Mouse (Mus musculus): ENCODE measurements around the gene Galnt12. TPM values are rescaled to one million over a fixed set of nuclear protein-coding genes. Genes with fewer than 3 reads are reported as not detected.

The Galnt12 gene
- polyA plus RNA-seq, 1 experiment, result not detected

- TF ChIP-seq MYOD1 (IDR thresholded peaks at IDR 0.05; ENCODE audit: control insufficient read depth in 1 of 3, insufficient read length in 2 of 3, low read depth in 2 of 3), result no peak
- TF ChIP-seq MAX (IDR thresholded peaks at IDR 0.05; ENCODE audit: low read depth), result no peak
- no peak for TF ChIP-seq REST (IDR thresholded peaks at IDR 0.05; ENCODE audit: insufficient read depth, insufficient read length)
- TF ChIP-seq E2F4 (IDR thresholded peaks at IDR 0.05; ENCODE audit: insufficient read depth), result no peak
- Histone ChIP-seq H3K79me2 (ENCODE audit: control insufficient read depth, insufficient read depth) (no peaks in the 10 kb centered on the region), H3K4me2 (ENCODE audit: low read depth) (no peak overlapping the region), H3K36me3 (ENCODE audit: control insufficient read depth, insufficient read depth) (no peaks in the 10 kb centered on the region), H3K4me3 (no peak overlapping the region), H3K27me3 (ENCODE audit: control insufficient read depth, insufficient read depth, insufficient read length) (no peaks in the 10 kb centered on the region), H3ac (ENCODE audit: control insufficient read depth, insufficient read length) (no peak overlapping the region)
These were observed 54.9 kb downstream of the Galnt12 start for GRCm38 (mm10) chr4:47146561-47146960.

GRCm38 (mm10) chr4:47149963-47150362 lies 58.3 kb downstream of the Galnt12 start:
- no peak overlapping the region for H3ac ChIP-seq (ENCODE audit: control insufficient read depth, insufficient read length)
- no peaks in the 10 kb centered on the region for H3K36me3 ChIP-seq (ENCODE audit: control insufficient read depth, insufficient read depth)
- no peak overlapping the region for H3K4me3 ChIP-seq
- H3K4me2 ChIP-seq (ENCODE audit: low read depth), result no peak overlapping the region
- H3K79me2 ChIP-seq (ENCODE audit: control insufficient read depth, insufficient read depth), result no peaks in the 10 kb centered on the region
- TF ChIP-seq USF1 (IDR thresholded peaks at IDR 0.05; ENCODE audit: low read depth) (no peak), MYOG (IDR thresholded peaks at IDR 0.05; ENCODE audit: control insufficient read depth in 1 of 3, insufficient read depth in 1 of 3, insufficient read length in 2 of 3, low read depth in 2 of 3) (no peak), REST (IDR thresholded peaks at IDR 0.05; ENCODE audit: insufficient read depth, insufficient read length) (no peak), CEBPB (IDR thresholded peaks at IDR 0.05; ENCODE audit: insufficient read depth, poor library complexity, severe bottlenecking) (no peak), MAX (IDR thresholded peaks at IDR 0.05; ENCODE audit: low read depth) (no peak), POLR2AphosphoS2 (IDR thresholded peaks at IDR 0.05; ENCODE audit: insufficient read length, low read depth) (no peak), SRF (IDR thresholded peaks at IDR 0.05; ENCODE audit: control insufficient read depth, insufficient read length, low read depth) (no peak), MYOD1 (IDR thresholded peaks at IDR 0.05; ENCODE audit: control insufficient read depth in 1 of 3, insufficient read length in 2 of 3, low read depth in 2 of 3) (no peak), TCF3 (IDR thresholded peaks at IDR 0.05; ENCODE audit: insufficient read length, low read depth) (no peak), E2F4 (IDR thresholded peaks at IDR 0.05; ENCODE audit: insufficient read depth) (no peak), POLR2A (IDR thresholded peaks at IDR 0.05; ENCODE audit: insufficient read length, low read depth) (no peak), TCF12 (IDR thresholded peaks at IDR 0.05; ENCODE audit: insufficient read depth, poor library complexity, severe bottlenecking) (no peak)
- no peaks in the 10 kb centered on the region for H3K27me3 ChIP-seq (ENCODE audit: control insufficient read depth, insufficient read depth, insufficient read length)

- H3K79me2 ChIP-seq (ENCODE audit: control insufficient read depth, insufficient read depth), result no peaks in the 10 kb centered on the region
- H3ac ChIP-seq (ENCODE audit: control insufficient read depth, insufficient read length), result no peak overlapping the region
- no peaks in the 10 kb centered on the region for H3K27me3 ChIP-seq (ENCODE audit: control insufficient read depth, insufficient read depth, insufficient read length)
- H3K4me2 ChIP-seq (ENCODE audit: low read depth), result peak overlapping the region; percentile 53
- no peak overlapping the region for H3K4me3 ChIP-seq
- no peaks in the 10 kb centered on the region for H3K36me3 ChIP-seq (ENCODE audit: control insufficient read depth, insufficient read depth)
- no peak for TF ChIP-seq MAX (IDR thresholded peaks at IDR 0.05; ENCODE audit: low read depth)
- no peak for TF ChIP-seq MYOD1 (IDR thresholded peaks at IDR 0.05; ENCODE audit: control insufficient read depth in 1 of 3, insufficient read length in 2 of 3, low read depth in 2 of 3)
- TF ChIP-seq REST (IDR thresholded peaks at IDR 0.05; ENCODE audit: insufficient read depth, insufficient read length), result no peak
- no peak for TF ChIP-seq POLR2AphosphoS2 (IDR thresholded peaks at IDR 0.05; ENCODE audit: insufficient read length, low read depth)
- no peak for TF ChIP-seq TCF3 (IDR thresholded peaks at IDR 0.05; ENCODE audit: insufficient read length, low read depth)
- no peak for TF ChIP-seq USF1 (IDR thresholded peaks at IDR 0.05; ENCODE audit: low read depth)
- TF ChIP-seq SRF (IDR thresholded peaks at IDR 0.05; ENCODE audit: control insufficient read depth, insufficient read length, low read depth), result no peak
- no peak for TF ChIP-seq CEBPB (IDR thresholded peaks at IDR 0.05; ENCODE audit: insufficient read depth, poor library complexity, severe bottlenecking)
- no peak for TF ChIP-seq POLR2A (IDR thresholded peaks at IDR 0.05; ENCODE audit: insufficient read length, low read depth)
- no peak for TF ChIP-seq TCF12 (IDR thresholded peaks at IDR 0.05; ENCODE audit: insufficient read depth, poor library complexity, severe bottlenecking)
- TF ChIP-seq MYOG (IDR thresholded peaks at IDR 0.05; ENCODE audit: control insufficient read depth in 1 of 3, insufficient read depth in 1 of 3, insufficient read length in 2 of 3, low read depth in 2 of 3), result no peak
- TF ChIP-seq E2F4 (IDR thresholded peaks at IDR 0.05; ENCODE audit: insufficient read depth), result no peak
These were observed 59.1 kb downstream of the Galnt12 start for GRCm38 (mm10) chr4:47150806-47151205.

DNA sequence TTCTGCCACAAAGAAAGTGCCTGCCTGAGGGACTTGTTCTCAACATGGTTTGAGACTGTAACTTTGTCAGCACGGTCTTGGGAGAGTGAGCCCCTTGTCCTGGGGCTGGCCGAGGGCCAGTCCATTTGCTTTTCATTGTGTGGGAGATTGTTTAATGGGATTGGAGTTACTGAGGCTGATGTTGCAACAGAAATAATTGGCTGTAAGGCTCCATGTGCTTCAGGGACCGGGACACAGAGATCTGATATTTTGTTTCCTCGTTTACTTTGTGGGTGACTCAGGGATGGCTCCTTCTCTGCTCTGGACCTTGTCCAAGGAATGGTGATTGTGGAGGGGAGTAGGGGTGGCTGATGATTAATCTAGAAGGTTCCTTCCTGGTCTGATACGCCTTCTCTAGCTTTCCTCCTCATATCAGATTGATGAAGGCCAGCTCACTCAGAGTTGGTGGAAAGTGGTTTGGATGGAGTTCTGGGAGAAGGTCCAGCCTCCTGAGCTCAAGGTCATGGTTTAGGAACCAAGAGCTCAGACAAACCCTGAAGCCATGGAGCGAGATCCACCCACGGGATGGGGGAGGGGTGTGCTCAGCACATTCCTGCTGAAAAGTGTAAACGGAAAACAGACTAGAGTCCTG lies 60.0 kb downstream of the Galnt12 start:
- Histone ChIP-seq H3K27me3 (ENCODE audit: control insufficient read depth, insufficient read depth, insufficient read length) (no peaks in the 10 kb centered on the region), H3K4me2 (ENCODE audit: low read depth) (peak overlapping the region; percentile 53), H3K79me2 (ENCODE audit: control insufficient read depth, insufficient read depth) (no peaks in the 10 kb centered on the region), H3K36me3 (ENCODE audit: control insufficient read depth, insufficient read depth) (no peaks in the 10 kb centered on the region), H3K4me3 (no peak overlapping the region), H3ac (ENCODE audit: control insufficient read depth, insufficient read length) (no peak overlapping the region)
- TF ChIP-seq CEBPB (IDR thresholded peaks at IDR 0.05; ENCODE audit: insufficient read depth, poor library complexity, severe bottlenecking) (peak; percentile 73), POLR2A (IDR thresholded peaks at IDR 0.05; ENCODE audit: insufficient read length, low read depth) (no peak)

GRCm38 (mm10) chr4:47161103-47161755 lies 69.5 kb downstream of the Galnt12 start:
- no peaks in the 10 kb centered on the region for H3K36me3 ChIP-seq (ENCODE audit: control insufficient read depth, insufficient read depth)
- no peaks in the 10 kb centered on the region for H3K79me2 ChIP-seq (ENCODE audit: control insufficient read depth, insufficient read depth)
- no peak for TF ChIP-seq TCF12 (IDR thresholded peaks at IDR 0.05; ENCODE audit: insufficient read depth, poor library complexity, severe bottlenecking)
- TF ChIP-seq POLR2A (IDR thresholded peaks at IDR 0.05; ENCODE audit: insufficient read length, low read depth), result no peak
- no peak for TF ChIP-seq SRF (IDR thresholded peaks at IDR 0.05; ENCODE audit: control insufficient read depth, insufficient read length, low read depth)
- no peak for TF ChIP-seq POLR2AphosphoS2 (IDR thresholded peaks at IDR 0.05; ENCODE audit: insufficient read length, low read depth)
- TF ChIP-seq E2F4 (IDR thresholded peaks at IDR 0.05; ENCODE audit: insufficient read depth), result no peak
- no peak for TF ChIP-seq MAX (IDR thresholded peaks at IDR 0.05; ENCODE audit: low read depth)
- no peak for TF ChIP-seq CEBPB (IDR thresholded peaks at IDR 0.05; ENCODE audit: insufficient read depth, poor library complexity, severe bottlenecking)
- no peak for TF ChIP-seq REST (IDR thresholded peaks at IDR 0.05; ENCODE audit: insufficient read depth, insufficient read length)
- TF ChIP-seq MYOG (IDR thresholded peaks at IDR 0.05; ENCODE audit: control insufficient read depth in 1 of 3, insufficient read depth in 1 of 3, insufficient read length in 2 of 3, low read depth in 2 of 3), result no peak
- H3K4me3 ChIP-seq, result no peak overlapping the region
- H3K4me2 ChIP-seq (ENCODE audit: low read depth), result no peak overlapping the region
- no peaks in the 10 kb centered on the region for H3K27me3 ChIP-seq (ENCODE audit: control insufficient read depth, insufficient read depth, insufficient read length)
- H3ac ChIP-seq (ENCODE audit: control insufficient read depth, insufficient read length), result no peak overlapping the region

Data from myocyte (in vitro differentiated cells).